Mouse (Mus musculus) v-Abl transformed pro-B cells (cell line): Measurements from ENCODE around the gene Kcnj5.

Source experiments
- in situ Hi-C, 2 experiments: fragments of 400-800 bp; cut with MboI; formaldehyde crosslinking; loops; one replicate each; pipeline ENCODE4 v1.15.1; 2025; ENCODE audit not compliant: unreplicated experiment in 2 of 2

Kcnj5 gene

GRCm38 (mm10) chr9:32344051-32344450 is at the start of gene Kcnj5:
Gene Kcnj5, minus strand, starts transcription at chr9:32344350.
- in situ Hi-C loops, result no loop called here

- in situ Hi-C loops, result no loop called here
Measured at GRCm38 (mm10) chr9:32392716-32393115, 48.6 kb upstream of the Kcnj5 start.

GRCm38 (mm10) chr9:32391701-32392100 is 47.6 kb upstream of the Kcnj5 start:
- in situ Hi-C loops, result no loop called here

- in situ Hi-C loops, result no loop called here
Measured at GRCm38 (mm10) chr9:32391092-32391491, 46.9 kb upstream of the Kcnj5 start.

GRCm38 (mm10) chr9:32388120-32388519 is 44.0 kb upstream of the Kcnj5 start:
- in situ Hi-C loops, result no loop called here

- in situ Hi-C loops, result no loop called here
Measured at GRCm38 (mm10) chr9:32384906-32385305, 40.8 kb upstream of the Kcnj5 start.

- in situ Hi-C loops, result no loop called here
Measured at GRCm38 (mm10) chr9:32376863-32377590, 32.9 kb upstream of the Kcnj5 start.

GRCm38 (mm10) chr9:32376031-32376430 is 31.9 kb upstream of the Kcnj5 start:
- in situ Hi-C loops, result no loop called here

- in situ Hi-C loops, result loop anchor here (25.0 kb wide), 1 partner anchor 811 kb away; no protein-coding TSS in a partner anchor
Measured at GRCm38 (mm10) chr9:32373656-32374055, 29.5 kb upstream of the Kcnj5 start.

- in situ Hi-C loops, result loop anchor here (25.0 kb wide), 1 partner anchor 810 kb away; no protein-coding TSS in a partner anchor
Measured at GRCm38 (mm10) chr9:32372202-32372601, 28.1 kb upstream of the Kcnj5 start, which contains the start of gene Kcnj1. Gene Kcnj1, plus strand, starts transcription at chr9:32372493.

GRCm38 (mm10) chr9:32369388-32369787 is 25.2 kb upstream of the Kcnj5 start:
- in situ Hi-C loops, result loop anchor here (25.0 kb wide), 1 partner anchor 807 kb away; no protein-coding TSS in a partner anchor

GRCm38 (mm10) chr9:32368812-32369211 is 24.7 kb upstream of the Kcnj5 start:
- in situ Hi-C loops, result loop anchor here (25.0 kb wide), 1 partner anchor 807 kb away; no protein-coding TSS in a partner anchor

GRCm38 (mm10) chr9:32360770-32361169 is 16.6 kb upstream of the Kcnj5 start:
- in situ Hi-C loops, result loop anchor here (25.0 kb wide), 1 partner anchor 798 kb away; no protein-coding TSS in a partner anchor

GRCm38 (mm10) chr9:32350332-32350731 is 6.2 kb upstream of the Kcnj5 start:
- in situ Hi-C loops, result loop anchor here (25.0 kb wide), 1 partner anchor 788 kb away; no protein-coding TSS in a partner anchor

- in situ Hi-C loops, result no loop called here
Measured at GRCm38 (mm10) chr9:32349344-32349743, 5.2 kb upstream of the Kcnj5 start.

GRCm38 (mm10) chr9:32348096-32348495 is 3.9 kb upstream of the Kcnj5 start:
- in situ Hi-C loops, result no loop called here

GRCm38 (mm10) chr9:32344489-32344888 is 339 bp upstream of the Kcnj5 start:
- in situ Hi-C loops, result no loop called here

GRCm38 (mm10) chr9:32342929-32343328 is 1.2 kb downstream of the Kcnj5 start:
- in situ Hi-C loops, result no loop called here

- in situ Hi-C loops, result no loop called here
Measured at GRCm38 (mm10) chr9:32340831-32341230, 3.3 kb downstream of the Kcnj5 start.

GRCm38 (mm10) chr9:32335389-32336150 is 8.6 kb downstream of the Kcnj5 start:
- in situ Hi-C loops, result no loop called here

- in situ Hi-C loops, result no loop called here
Measured at GRCm38 (mm10) chr9:32331162-32331561, 13.0 kb downstream of the Kcnj5 start.
